Mouse (Mus musculus) ovary, postnatal 36 days (tissue): ENCODE results near the gene Ctcf.

Source experiments
- DNase-seq: peaks from one replicate; pipeline ENCODE4 v3.0.0; 2022; ENCODE audit warnings: low spot score, mixed read lengths

The Ctcf gene

DNA sequence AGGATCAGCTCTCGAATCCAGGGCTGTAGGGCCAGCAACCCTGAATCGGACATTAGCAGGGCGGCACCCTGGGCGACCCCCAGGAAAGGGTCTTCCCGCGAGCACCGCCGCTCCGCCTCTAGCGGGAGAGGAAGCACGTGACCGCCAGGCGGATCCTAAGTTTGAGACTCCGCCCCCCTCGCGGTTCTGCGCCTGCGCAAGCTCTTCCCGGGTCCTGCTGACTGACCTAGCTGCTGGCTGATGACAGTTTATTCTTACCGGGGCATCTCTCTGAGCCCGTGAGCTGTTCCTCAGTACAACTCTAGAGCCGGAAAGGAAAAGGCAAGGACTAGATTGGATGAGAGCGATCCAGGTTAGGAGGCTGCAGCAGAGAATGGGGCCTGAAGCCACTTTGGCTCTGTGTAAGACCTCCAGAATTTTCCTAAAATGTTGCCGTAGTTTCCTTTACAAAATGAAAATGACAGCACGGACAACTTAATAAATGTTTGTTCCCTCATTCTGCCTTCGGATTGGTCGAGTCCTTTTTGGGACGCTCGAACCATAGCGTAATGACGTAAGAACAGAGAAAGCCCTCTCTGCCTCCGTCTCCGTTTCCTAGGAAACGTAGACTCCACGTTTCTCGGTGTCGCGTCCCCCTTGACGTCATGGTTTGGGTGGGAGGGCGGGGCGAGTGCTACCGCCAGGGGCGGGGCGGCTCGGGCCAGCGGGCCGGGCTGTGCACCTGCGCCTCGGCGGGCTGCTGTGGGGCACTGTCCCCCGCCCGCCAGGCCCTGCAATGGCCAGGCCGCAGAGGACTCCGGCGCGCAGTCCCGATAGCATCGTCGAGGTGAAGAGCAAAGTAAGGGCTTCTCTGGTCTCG lies 64.8 kb downstream of the Ctcf start, which contains the start of the genes Acd and Pard6a:
Gene Acd, minus strand, starts transcription at position 137 of the 859 bp plus-strand sequence.
Gene Pard6a, plus strand, starts transcription at position 183 of the 859 bp plus-strand sequence.
- DNase-seq, result peak; percentile 96

DNA sequence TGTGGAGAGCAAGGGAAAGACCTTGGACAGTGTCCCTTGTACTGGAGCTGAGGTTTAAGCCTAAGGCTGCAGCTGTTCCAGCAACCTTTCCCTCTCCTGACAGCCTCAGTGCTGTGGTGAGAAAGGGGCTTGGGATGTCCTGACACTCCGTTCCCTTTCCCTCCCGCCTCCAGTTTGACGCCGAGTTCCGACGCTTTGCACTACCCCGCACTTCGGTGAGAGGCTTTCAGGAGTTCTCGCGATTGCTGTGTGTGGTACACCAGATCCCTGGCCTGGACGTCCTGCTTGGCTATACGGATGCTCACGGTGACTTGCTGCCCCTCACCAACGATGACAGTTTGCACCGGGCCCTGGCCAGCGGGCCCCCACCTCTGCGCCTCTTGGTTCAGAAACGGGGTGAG lies 65.6 kb downstream of the Ctcf start:
- no peak for DNase-seq

DNA sequence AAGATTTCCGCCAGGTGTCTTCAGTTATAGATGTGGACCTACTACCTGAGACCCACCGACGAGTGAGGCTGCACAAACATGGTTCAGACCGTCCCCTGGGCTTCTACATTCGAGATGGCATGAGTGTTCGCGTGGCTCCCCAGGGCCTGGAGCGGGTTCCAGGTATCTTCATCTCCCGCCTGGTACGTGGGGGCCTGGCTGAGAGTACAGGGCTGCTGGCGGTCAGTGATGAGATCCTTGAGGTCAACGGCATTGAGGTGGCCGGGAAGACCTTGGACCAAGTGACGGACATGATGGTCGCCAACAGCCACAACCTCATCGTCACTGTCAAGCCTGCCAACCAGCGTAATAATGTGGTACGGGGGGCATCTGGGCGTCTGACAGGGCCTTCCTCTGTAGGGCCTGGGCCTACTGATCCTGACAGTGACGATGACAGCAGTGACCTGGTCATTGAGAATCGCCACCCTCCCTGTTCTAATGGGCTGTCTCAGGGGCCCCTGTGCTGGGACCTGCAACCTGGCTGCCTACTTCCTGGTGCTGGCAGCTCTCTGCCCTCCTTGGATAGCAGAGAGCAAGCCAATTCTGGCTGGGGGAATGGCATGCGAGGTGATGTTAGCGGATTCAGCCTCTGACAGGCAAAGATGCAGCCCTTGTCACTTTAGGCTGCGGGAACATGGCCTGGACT lies 66.5 kb downstream of the Ctcf start:
- no peak for DNase-seq

GRCm38 (mm10) chr8:105704146-105704812 lies 67.9 kb downstream of the Ctcf start:
- no peak for DNase-seq

DNA sequence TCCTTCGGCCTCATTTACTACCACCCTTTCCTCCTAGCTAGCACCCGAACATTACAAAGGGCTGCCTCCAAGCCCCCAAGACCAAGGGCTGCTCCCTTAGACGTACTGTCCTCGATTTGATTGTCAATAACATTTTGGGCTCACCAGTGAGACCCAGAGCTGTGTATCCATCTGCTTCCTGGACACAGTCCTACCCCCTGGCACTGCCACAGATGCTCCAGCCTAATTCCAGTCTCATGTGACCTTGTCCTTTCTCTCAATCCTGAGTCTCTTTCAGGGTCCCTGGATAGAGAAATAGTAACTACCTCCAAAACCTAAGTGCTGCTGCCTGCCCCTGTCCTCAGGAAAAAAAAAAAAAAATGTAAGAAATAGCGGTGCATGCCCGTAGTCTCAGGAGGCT lies 68.6 kb downstream of the Ctcf start:
- no peak for DNase-seq

GRCm38 (mm10) chr8:105706426-105706825 lies 70.1 kb downstream of the Ctcf start:
- DNase-seq, result no peak

DNA sequence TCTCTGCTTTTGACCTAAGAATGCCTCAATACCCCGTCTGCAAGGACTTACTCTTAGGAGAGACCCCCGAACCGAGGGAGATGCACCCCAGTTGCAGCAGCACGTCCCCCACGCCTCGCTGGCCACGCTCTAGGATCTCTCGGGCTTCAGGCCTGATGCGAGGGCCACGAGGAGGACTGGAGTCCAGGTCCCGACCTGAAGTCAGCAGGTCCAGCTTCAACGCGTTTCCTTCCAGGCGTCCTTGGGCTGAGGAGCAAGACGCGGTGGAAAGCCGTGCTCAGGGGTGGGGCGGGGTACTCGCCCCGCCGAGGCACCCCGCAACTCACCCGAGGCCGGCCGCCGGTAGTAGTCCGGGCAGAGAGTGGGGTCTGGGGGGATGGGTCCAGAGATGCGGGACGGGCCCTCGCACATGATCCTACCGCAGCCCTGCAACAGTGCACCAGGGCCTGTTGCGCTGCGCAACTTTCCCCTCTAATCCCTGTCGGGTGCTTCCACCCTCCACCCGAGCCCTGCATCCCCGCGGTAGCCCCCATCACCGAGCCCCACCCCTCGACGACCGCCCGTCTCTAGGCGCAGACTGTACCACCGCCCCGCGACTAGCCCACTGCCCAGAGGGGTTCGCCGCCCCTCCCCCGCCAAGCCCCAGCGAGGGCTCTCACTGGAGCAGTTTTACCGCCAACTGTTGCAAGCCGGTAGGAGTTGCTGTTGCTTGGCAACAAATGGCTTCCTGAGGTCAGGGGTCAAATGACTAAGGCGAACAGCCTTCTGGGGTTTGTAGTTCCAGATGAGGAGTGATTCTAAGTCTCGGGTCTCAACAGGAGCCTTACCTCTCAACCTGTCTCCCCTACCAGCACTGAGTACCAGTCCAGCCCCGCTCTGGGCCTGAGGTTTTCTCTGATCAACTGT lies 71.4 kb downstream of the Ctcf start, which contains the start of the genes 4933405L10Rik and Enkd1:
Gene 4933405L10Rik, plus strand, starts transcription at position 158 of the 906 bp plus-strand sequence.
Gene Enkd1, minus strand, starts transcription at position 713 of the 906 bp plus-strand sequence.
- peak; percentile 73 for DNase-seq

DNA sequence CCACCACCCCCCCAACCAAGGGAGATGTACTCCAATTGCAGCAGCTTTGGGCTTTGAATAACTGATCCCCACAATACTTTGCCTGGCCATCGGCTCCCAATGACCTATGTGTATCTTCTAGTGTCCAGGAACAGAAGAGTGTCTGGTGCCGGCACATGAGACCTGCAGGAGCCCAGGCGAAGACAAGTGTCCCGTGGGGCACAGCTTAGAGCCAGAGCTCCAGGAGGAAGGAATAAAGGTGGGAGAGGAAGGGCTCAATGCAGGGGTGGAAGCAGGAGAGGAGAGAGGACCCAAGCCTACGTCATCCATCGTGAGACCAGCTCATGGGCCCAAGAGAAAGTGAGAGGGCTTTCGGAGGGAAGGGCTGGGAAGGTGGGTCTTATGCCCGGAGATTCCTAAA lies 72.3 kb downstream of the Ctcf start:
- no peak for DNase-seq

DNA sequence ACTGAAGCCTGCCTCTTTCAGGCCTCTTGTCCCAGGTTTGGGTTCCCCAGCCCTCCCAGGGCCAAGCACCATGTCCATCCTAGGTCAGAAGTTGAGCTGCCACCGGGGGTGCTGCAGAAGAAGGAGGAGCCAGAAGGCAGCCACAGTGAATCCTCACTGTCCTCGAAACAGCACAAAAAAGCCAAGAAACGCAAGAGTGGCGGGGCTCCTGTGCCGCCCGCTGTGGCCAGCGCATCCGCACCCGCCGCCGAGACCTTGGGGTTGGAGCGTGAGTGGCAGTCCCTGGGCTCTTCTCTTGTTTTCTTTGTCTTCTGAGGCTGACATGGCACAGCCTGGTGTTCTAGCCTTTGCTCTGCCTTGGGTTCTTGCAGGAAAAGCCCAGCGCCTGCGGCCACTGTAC lies 72.9 kb downstream of the Ctcf start:
- no peak for DNase-seq

- no peak for DNase-seq
Measured at GRCm38 (mm10) chr8:105712286-105712685, 75.9 kb downstream of the Ctcf start.

- peak; percentile 79 for DNase-seq
Measured at GRCm38 (mm10) chr8:105714139-105714538, 77.8 kb downstream of the Ctcf start.

GRCm38 (mm10) chr8:105715042-105715441 lies 78.7 kb downstream of the Ctcf start:
- no peak for DNase-seq

DNA sequence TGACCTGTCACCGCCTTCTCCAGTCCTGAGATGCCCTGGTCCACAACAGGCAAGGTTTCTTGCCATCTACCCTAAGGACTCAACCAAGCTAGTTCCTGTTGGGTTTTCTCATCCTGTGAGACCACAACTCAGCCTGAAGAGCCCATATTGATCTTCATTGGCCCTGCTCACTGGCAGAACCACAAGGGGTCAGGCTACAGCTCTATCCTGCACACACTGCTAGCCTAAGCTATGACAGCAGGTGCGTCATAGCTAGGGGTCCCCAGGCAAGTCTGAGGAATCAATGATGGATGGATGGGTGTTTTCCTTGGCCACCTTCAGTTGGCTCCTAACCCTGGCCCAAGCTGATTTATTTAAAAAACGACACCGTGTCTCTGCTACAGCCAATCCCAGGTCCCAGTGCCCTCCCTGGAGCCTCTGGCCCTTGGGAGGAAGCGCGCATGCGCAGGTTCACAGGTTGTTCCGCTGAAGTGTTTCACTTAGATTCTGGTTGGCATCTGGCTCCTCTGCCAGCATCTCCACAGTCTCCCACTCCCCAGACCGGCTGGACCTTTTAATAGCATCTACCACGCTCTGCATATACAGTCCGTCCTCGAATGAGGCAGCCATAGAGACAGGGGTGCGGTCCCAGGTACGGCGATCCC lies 80.1 kb downstream of the Ctcf start:
- no peak for DNase-seq

GRCm38 (mm10) chr8:105719637-105720036 lies 83.3 kb downstream of the Ctcf start:
- DNase-seq, result no peak

DNA sequence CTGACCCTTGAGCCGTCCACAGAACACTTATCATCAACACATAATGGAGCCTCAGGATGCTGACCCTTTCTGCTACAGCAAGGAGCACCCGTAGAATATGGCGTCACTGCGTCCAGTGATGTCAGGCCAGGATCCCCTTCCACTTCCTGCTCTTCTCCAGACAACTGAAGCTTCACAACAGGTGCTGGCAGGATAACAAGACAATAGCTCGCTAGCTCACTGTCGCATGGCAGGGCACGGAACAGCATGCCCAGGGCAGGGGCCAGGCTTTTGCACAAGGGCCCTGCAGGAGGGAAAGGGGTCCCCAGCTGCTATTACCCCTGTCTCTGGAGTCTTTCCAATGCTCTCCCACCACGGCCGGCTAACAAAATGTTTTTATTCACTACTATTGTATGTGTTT lies 86.5 kb downstream of the Ctcf start:
- DNase-seq, result no peak

DNA sequence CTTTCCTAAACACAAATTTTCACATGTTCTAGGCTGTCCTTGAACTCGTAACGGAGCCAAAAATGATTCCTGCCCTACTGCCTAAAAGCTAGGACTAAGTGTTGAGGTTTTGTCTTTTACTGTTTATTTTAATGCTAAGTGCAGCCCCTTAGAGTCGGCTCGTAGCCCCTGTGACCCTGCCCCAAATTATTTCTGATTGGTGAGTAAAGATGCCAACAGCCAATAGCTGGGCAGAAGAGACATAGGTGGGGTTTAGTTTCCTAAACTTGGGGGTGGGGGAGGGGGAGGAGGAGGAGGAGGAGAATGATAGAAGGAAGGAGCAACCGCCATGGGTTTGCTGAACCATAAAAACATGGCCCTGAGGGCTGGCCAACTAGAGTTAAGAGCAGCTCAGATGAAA lies 89.4 kb downstream of the Ctcf start:
- DNase-seq, result no peak

DNA sequence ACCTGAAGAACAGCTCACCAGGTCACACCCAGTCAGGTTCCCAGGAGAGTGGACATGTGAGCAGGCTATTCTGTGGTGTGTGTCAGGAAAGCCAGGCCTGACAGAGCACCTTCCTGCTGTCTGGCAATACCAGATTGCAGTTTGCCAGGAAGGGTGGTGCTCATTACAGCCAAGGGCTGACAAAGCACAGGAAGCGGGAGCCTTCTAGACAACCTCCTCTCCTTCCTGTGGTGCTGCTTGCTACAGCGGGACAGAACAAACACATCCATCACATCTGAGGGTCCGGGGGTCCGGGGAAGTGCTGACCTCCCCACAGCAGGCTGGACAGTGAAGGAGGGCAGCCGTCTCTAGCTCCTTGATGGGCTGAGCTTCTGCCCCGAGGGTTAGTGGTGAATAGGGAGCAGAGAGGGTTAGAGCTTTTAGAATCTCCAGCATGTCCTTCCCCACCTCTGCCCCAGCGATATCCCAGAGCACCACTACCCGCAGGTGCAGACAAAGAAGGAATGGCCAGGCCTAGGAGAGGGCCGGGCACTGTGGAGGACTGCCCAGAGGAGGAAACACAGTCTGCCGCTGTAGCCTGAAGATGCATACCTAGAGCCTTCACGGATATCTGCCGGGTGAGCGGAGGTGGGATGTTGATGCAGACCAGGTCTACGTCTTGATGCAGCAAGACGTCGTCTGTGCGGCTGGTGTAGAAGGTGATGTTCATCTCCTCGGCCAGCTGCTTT lies 91.2 kb downstream of the Ctcf start:
- no peak for DNase-seq

- DNase-seq, result no peak
Measured at GRCm38 (mm10) chr8:105732186-105732585, 95.8 kb downstream of the Ctcf start.
